Mouse (Mus musculus): ENCODE results near the gene Naalad2. TPM values are rescaled to one million over a fixed set of nuclear protein-coding genes. Genes with fewer than 3 reads are reported as not detected.
"Not testable (repeated sequence)": the region's sequence is repeated elsewhere in the genome, so short reads cannot be mapped to it uniquely, and the experiment has no call there.

Naalad2 gene
- polyA plus RNA-seq, 1 experiment from 2014 or later, result 2.5 TPM

- WGBS, result 46% methylated on average over 6 of the region's 6 CpGs
- H3K36me3 ChIP-seq (ENCODE audit: control insufficient read depth, insufficient read depth, low read length), result peaks cover 3% of the 10 kb centered on the region; the same call in 1 of the 2 replicates
- H3K4me1 ChIP-seq (ENCODE audit: control insufficient read depth, insufficient read depth, low read depth, low read length), result peaks cover 13% of the 10 kb centered on the region
- ATAC-seq, result no peak
- no peak overlapping the region for H3K27ac ChIP-seq (ENCODE audit: low read depth, low read length)
- H3K4me3 ChIP-seq (ENCODE audit: low read length), result peak overlapping the region; percentile 100
- H3K4me2 ChIP-seq (ENCODE audit: low read length), result peak overlapping the region; percentile 96
- H3K27me3 ChIP-seq (replicated peaks; ENCODE audit: control insufficient read depth, insufficient read depth, low read length), result no peaks in the 10 kb centered on the region
- H3K9ac ChIP-seq (ENCODE audit: low read depth, low read length), result peak overlapping the region; percentile 97
- H3K9me3 ChIP-seq (ENCODE audit: control insufficient read depth, low read length), result no peaks in the 10 kb centered on the region
Observed at GRCm38 (mm10) chr9:18293026-18293781, 109.6 kb downstream of the Naalad2 start.

GRCm38 (mm10) chr9:18292443-18292922, 110.3 kb downstream of the Naalad2 start:
- Histone ChIP-seq H3K4me3 (ENCODE audit: low read length) (peak overlapping the region; percentile 100), H3K27ac (ENCODE audit: low read depth, low read length) (peak overlapping the region; percentile 91), H3K4me2 (ENCODE audit: low read length) (peak overlapping the region; percentile 96), H3K36me3 (ENCODE audit: control insufficient read depth, insufficient read depth, low read length) (peaks cover 3% of the 10 kb centered on the region; the same call in 1 of the 2 replicates), H3K27me3 (replicated peaks; ENCODE audit: control insufficient read depth, insufficient read depth, low read length) (no peaks in the 10 kb centered on the region), H3K9ac (ENCODE audit: low read depth, low read length) (peak overlapping the region; percentile 97), H3K9me3 (ENCODE audit: control insufficient read depth, low read length) (no peaks in the 10 kb centered on the region), H3K4me1 (ENCODE audit: control insufficient read depth, insufficient read depth, low read depth, low read length) (peaks cover 13% of the 10 kb centered on the region)
- WGBS, result 2% methylated on average over 24 of the region's 24 CpGs
- ATAC-seq, result no peak

- Histone ChIP-seq H3K9ac (ENCODE audit: low read depth, low read length) (peak within 1 kb of the TSS; percentile 97), H3K36me3 (ENCODE audit: control insufficient read depth, insufficient read depth, low read length) (peaks cover 3% of the 10 kb centered on the region; the same call in 1 of the 2 replicates), H3K4me1 (ENCODE audit: control insufficient read depth, insufficient read depth, low read depth, low read length) (peaks cover 13% of the 10 kb centered on the region), H3K27ac (ENCODE audit: low read depth, low read length) (peak within 1 kb of the TSS; percentile 91), H3K4me2 (ENCODE audit: low read length) (peak within 1 kb of the TSS; percentile 96), H3K27me3 (replicated peaks; ENCODE audit: control insufficient read depth, insufficient read depth, low read length) (no peaks in the 10 kb centered on the region), H3K4me3 (ENCODE audit: low read length) (peak within 1 kb of the TSS; percentile 100), H3K9me3 (ENCODE audit: control insufficient read depth, low read length) (no peaks in the 10 kb centered on the region)
- peak; percentile 100 for ATAC-seq
- WGBS, result 3% methylated on average over 49 of the region's 49 CpGs
Observed at GRCm38 (mm10) chr9:18291571-18292429, 111.0 kb downstream of the Naalad2 start, which contains the start of gene Chordc1. TSS of gene Chordc1 (plus strand) at chr9:18292125.

GRCm38 (mm10) chr9:18278693-18279092, 124.1 kb downstream of the Naalad2 start:
- 41% methylated on average over 5 of the region's 5 CpGs for WGBS
- not testable (repeated sequence) for H3K4me3 ChIP-seq (ENCODE audit: low read length); ATAC-seq

GRCm38 (mm10) chr9:18277497-18277896, 125.3 kb downstream of the Naalad2 start:
- H3K4me1 ChIP-seq (ENCODE audit: control insufficient read depth, insufficient read depth, low read depth, low read length), result no peaks in the 10 kb centered on the region
- no peak overlapping the region for H3K9ac ChIP-seq (ENCODE audit: low read depth, low read length)
- WGBS, result 41% methylated on average over 1 of the region's 1 CpGs
- H3K4me3 ChIP-seq (ENCODE audit: low read length), result no peak overlapping the region
- no peak overlapping the region for H3K27ac ChIP-seq (ENCODE audit: low read depth, low read length)
- no peaks in the 10 kb centered on the region for H3K36me3 ChIP-seq (ENCODE audit: control insufficient read depth, insufficient read depth, low read length)
- H3K9me3 ChIP-seq (ENCODE audit: control insufficient read depth, low read length), result no peaks in the 10 kb centered on the region
- ATAC-seq, result peak; percentile 84
- H3K27me3 ChIP-seq (replicated peaks; ENCODE audit: control insufficient read depth, insufficient read depth, low read length), result no peaks in the 10 kb centered on the region
- H3K4me2 ChIP-seq (ENCODE audit: low read length), result no peak overlapping the region

More at GRCm38 (mm10) chr9:18278693-18279092, 124.1 kb downstream of the Naalad2 start:
- not testable (repeated sequence) for H3K4me2 ChIP-seq (ENCODE audit: low read length); H3K36me3 ChIP-seq (ENCODE audit: control insufficient read depth, insufficient read depth, low read length); H3K9me3 ChIP-seq (ENCODE audit: control insufficient read depth, low read length); H3K27me3 ChIP-seq (replicated peaks; ENCODE audit: control insufficient read depth, insufficient read depth, low read length); H3K27ac ChIP-seq (ENCODE audit: low read depth, low read length); H3K4me1 ChIP-seq (ENCODE audit: control insufficient read depth, insufficient read depth, low read depth, low read length); H3K9ac ChIP-seq (ENCODE audit: low read depth, low read length)

- Histone ChIP-seq H3K4me2 (ENCODE audit: low read length) (no peak overlapping the region), H3K27me3 (replicated peaks; ENCODE audit: control insufficient read depth, insufficient read depth, low read length) (no peaks in the 10 kb centered on the region), H3K9ac (ENCODE audit: low read depth, low read length) (no peak overlapping the region), H3K4me3 (ENCODE audit: low read length) (no peak overlapping the region), H3K9me3 (ENCODE audit: control insufficient read depth, low read length) (no peaks in the 10 kb centered on the region), H3K27ac (ENCODE audit: low read depth, low read length) (no peak overlapping the region), H3K4me1 (ENCODE audit: control insufficient read depth, insufficient read depth, low read depth, low read length) (no peaks in the 10 kb centered on the region), H3K36me3 (ENCODE audit: control insufficient read depth, insufficient read depth, low read length) (no peaks in the 10 kb centered on the region)
- ATAC-seq, result no peak
- 60% methylated on average over 2 of the region's 2 CpGs for WGBS
Observed at GRCm38 (mm10) chr9:18276844-18277243, 126.0 kb downstream of the Naalad2 start.

GRCm38 (mm10) chr9:18275901-18276300, 126.9 kb downstream of the Naalad2 start:
- H3K4me2 ChIP-seq (ENCODE audit: low read length), result no peak overlapping the region
- 85% methylated on average over 1 of the region's 1 CpGs for whole genome bisulfite sequencing
- no peak overlapping the region for H3K4me3 ChIP-seq (ENCODE audit: low read length)
- H3K27me3 ChIP-seq (replicated peaks; ENCODE audit: control insufficient read depth, insufficient read depth, low read length), result no peaks in the 10 kb centered on the region
- no peaks in the 10 kb centered on the region for H3K9me3 ChIP-seq (ENCODE audit: control insufficient read depth, low read length)
- H3K4me1 ChIP-seq (ENCODE audit: control insufficient read depth, insufficient read depth, low read depth, low read length), result no peaks in the 10 kb centered on the region
- no peak overlapping the region for H3K27ac ChIP-seq (ENCODE audit: low read depth, low read length)
- no peak overlapping the region for H3K9ac ChIP-seq (ENCODE audit: low read depth, low read length)
- no peaks in the 10 kb centered on the region for H3K36me3 ChIP-seq (ENCODE audit: control insufficient read depth, insufficient read depth, low read length)
- no peak for ATAC-seq
